ENCODE assay signal across 7 mouse cellular contexts in genomic region chr10:121836507-121837165, GRCm38 (mm10).
A peak's percentile ranks its signal among the peaks of the same experiment; 100 is the strongest.
DNase-seq lines count a peak whose midpoint lies in the region; ATAC-seq lines count a peak whose summit lies in the region.

No protein-coding gene starts in this region.

- DNase-seq in MN1 (ENCODE audit: low spot score), result peak; percentile 86
- DNase-seq in adrenal gland, adult 8-10 months, result peak; percentile 63
- peak; percentile 38 to 60 for DNase-seq in frontal cortex, postnatal 36 days (ENCODE audit: low spot score in 2 of 2)
- peak; percentile 53 for DNase-seq in layer of hippocampus, adult 9-11 months
- DNase-seq in urinary bladder, adult 18-20 months (ENCODE audit: low spot score in 2 of 2), result peak; percentile 37 to 58

- H3K4me2 ChIP-seq in hindbrain, embryonic 15.5 days, result peak overlapping the region; percentile 4

- no peak overlapping the region for H3K9ac ChIP-seq in hindbrain, embryonic 15.5 days

- no peaks in the 10 kb centered on the region for H3K27me3 ChIP-seq in hindbrain, embryonic 15.5 days

- peak overlapping the region; percentile 68 for H3K27ac ChIP-seq in hindbrain, embryonic 15.5 days (replicated peaks)

- H3K9me3 ChIP-seq in hindbrain, embryonic 15.5 days, result no peaks in the 10 kb centered on the region

- H3K4me1 ChIP-seq in hindbrain, embryonic 15.5 days (replicated peaks), result peaks cover 11% of the 10 kb centered on the region

- no peak overlapping the region for H3K4me3 ChIP-seq in hindbrain, embryonic 15.5 days

- H3K36me3 ChIP-seq in hindbrain, embryonic 15.5 days, result peaks cover 19% of the 10 kb centered on the region

- peak; percentile 32; the same call in 1 of the 2 replicates for ATAC-seq in hindbrain, embryonic 15.5 days (ENCODE audit: low FRiP score, low read depth)
- peak; percentile 52; the same call in 1 of the 2 replicates for ATAC-seq in megakaryocyte-erythroid progenitor cell, adult 5-6 weeks (replicated peaks; ENCODE audit: low FRiP score, low TSS enrichment, poor library complexity, severe bottlenecking)

- 50% methylated on average over 18 of the region's 18 CpGs for WGBS in hindbrain, embryonic 15.5 days
